Mouse (Mus musculus): ENCODE data around the gene Pkd1l2. TPM values are rescaled to one million over a fixed set of nuclear protein-coding genes. Genes with fewer than 3 reads are reported as not detected.

Pkd1l2 gene
- polyA plus RNA-seq, 1 experiment from 2014 or later: not detected

DNA sequence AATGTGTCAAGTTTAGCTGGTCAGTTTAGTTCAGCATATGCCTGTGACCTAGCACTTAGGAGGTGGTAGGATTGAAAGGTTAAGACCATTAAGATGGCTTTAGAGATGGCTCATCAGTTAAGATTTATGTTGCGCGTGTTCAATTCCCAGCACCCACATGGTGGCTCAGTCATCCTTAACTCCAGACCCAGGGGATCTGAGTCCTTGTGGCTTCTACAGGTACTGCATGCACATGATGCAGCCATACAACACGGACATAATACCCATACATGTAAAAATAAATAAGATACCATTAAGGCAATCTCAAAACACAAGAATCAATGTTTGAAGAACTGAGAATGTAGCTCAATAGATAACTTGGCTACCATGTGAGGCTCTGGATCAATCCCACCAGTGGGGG is 92.4 kb downstream of the Pkd1l2 start:
- Histone ChIP-seq H3K4me3 (no peak overlapping the region), H3K27me3 (no peaks in the 10 kb centered on the region), H3K9me3 (replicated peaks) (no peaks in the 10 kb centered on the region), H3K9ac (no peak overlapping the region), H3K27ac (no peak overlapping the region), H3K36me3 (ENCODE audit: poor library complexity, severe bottlenecking) (peaks cover 15% of the 10 kb centered on the region), H3K4me1 (peaks cover 15% of the 10 kb centered on the region), H3K4me2 (no peak overlapping the region)
- 98% methylated on average over 3 of the region's 3 CpGs for WGBS
- ATAC-seq: no peak

DNA sequence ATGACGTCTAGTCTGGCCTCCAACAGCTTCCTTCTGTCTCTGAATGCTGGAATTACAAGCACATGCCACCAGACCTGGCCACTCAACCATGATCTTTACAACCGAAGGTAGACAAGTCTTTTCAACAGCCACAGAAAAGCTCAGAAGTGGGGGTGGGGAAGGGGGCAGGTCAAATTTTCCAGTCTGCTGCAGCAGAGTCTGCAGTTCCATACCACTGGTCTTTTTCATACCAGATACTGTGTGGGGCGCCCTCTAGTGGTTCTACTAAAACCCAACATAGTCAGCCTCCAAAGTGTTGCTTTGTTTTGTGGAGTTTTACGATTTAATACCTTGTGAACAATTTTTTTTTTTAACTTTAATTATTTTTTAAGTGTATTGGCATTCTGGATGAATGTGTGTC is 102.1 kb downstream of the Pkd1l2 start:
- WGBS: 14% methylated on average over 4 of the region's 4 CpGs
- Histone ChIP-seq H3K36me3 (ENCODE audit: poor library complexity, severe bottlenecking) (peaks cover 12% of the 10 kb centered on the region; the same call in 1 of the 2 replicates), H3K4me3 (no peak overlapping the region), H3K27me3 (no peaks in the 10 kb centered on the region), H3K4me2 (no peak overlapping the region), H3K27ac (no peak overlapping the region), H3K9me3 (replicated peaks) (no peaks in the 10 kb centered on the region), H3K9ac (no peak overlapping the region), H3K4me1 (peaks cover 13% of the 10 kb centered on the region)
- ATAC-seq: no peak

DNA sequence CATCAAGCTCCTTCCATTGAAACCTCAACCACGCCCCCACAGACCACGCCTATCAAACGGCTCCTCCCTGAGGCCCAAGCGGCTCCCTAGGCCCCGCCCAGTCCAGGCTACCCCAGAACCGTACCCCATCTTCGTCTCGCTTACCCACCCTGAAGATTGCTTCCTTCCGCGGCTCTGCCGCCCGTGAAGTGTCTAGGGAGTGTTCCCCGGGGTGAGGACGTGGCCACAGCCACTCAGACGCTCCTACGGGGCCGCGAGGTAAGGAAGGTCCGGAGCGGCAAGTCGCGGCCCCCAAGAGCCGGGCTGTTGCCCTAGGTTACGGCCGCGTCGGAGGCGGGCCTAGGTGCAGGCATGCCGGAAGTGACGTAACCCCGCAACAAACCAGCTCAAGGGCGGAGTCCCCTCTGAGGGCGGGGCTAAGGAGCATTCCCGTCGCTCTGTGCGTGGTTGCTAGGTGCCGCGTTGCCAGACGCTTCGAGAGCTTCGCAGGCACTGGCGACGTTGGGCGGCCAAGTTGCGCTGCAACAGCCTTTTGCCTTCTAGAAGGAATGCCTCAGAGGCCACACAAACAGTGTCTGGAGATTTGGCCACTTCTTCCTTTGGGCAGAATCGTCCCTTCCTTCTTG is 103.5 kb downstream of the Pkd1l2 start, which contains the start of gene 1700030J22Rik:
1700030J22Rik (minus strand) TSS at position 329 of the 626 bp plus-strand sequence.
- peak within 1 kb of the TSS; percentile 59 for H3K9ac ChIP-seq
- H3K4me1 ChIP-seq: peaks cover 13% of the 10 kb centered on the region
- under 1% methylated on average over 46 of the region's 46 CpGs for WGBS
- H3K27ac ChIP-seq: no peak within 1 kb of the TSS
- H3K36me3 ChIP-seq (ENCODE audit: poor library complexity, severe bottlenecking): peaks cover 10% of the 10 kb centered on the region; the same call in 1 of the 2 replicates
- peak; percentile 99 for ATAC-seq
- H3K4me2 ChIP-seq: peak within 1 kb of the TSS; percentile 69
- no peaks in the 10 kb centered on the region for H3K27me3 ChIP-seq
- no peaks in the 10 kb centered on the region for H3K9me3 ChIP-seq (replicated peaks)
- peak within 1 kb of the TSS; percentile 72 for H3K4me3 ChIP-seq

DNA sequence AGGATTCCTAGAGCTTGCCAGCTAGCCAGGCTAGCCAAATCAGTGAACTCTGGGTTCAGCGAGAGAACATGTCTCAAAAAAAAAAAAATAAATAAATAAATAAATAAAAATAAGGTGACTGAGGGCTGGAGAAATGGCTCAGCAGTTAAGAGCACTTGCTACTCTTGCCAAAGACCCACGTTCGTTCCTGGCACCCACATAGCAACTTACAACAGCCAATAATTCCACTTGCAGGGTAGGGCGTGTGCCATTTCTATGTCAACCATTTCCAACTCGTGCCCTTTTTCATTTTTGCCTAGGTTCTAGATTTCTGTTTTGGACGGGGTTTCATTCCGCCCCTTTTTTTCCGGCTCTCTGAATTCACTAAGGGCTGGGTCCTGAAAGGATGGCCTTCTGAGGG is 104.2 kb downstream of the Pkd1l2 start:
- H3K27ac ChIP-seq: no peak overlapping the region
- 29% methylated on average over 8 of the region's 8 CpGs for WGBS

DNA sequence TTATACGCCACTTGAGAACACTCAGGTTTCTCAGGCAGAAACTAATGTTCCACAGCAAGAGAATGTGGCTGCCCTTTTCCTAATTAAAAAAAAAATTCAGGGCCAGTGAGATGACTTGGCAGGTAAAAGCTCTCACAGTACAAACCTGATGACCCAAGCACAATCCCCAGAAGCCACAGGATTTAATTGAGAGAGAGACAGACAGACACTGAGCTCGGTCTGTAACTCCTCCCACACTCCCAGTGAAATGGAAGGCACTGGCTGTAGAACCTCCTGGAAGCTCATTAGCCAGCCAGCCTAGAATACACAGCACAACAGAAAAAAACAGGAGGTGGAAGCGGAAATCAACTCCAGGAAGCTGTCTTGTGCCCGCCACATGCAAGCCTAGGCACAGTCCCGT is 106.6 kb downstream of the Pkd1l2 start:
- no peak for ATAC-seq
- no peak overlapping the region for H3K4me3 ChIP-seq
- no peak overlapping the region for H3K27ac ChIP-seq
- no peaks in the 10 kb centered on the region for H3K9me3 ChIP-seq (replicated peaks)
- H3K27me3 ChIP-seq: no peaks in the 10 kb centered on the region
- H3K36me3 ChIP-seq (ENCODE audit: poor library complexity, severe bottlenecking): no peaks in the 10 kb centered on the region
- no peak overlapping the region for H3K9ac ChIP-seq
- no peak overlapping the region for H3K4me2 ChIP-seq
- WGBS: 48% methylated on average over 5 of the region's 5 CpGs
- H3K4me1 ChIP-seq: peaks cover 13% of the 10 kb centered on the region

More for the DNA sequence above, 104.2 kb downstream of the Pkd1l2 start:
- no peaks in the 10 kb centered on the region for H3K9me3 ChIP-seq (replicated peaks)
- peaks cover 3% of the 10 kb centered on the region; the same call in 1 of the 2 replicates for H3K36me3 ChIP-seq (ENCODE audit: poor library complexity, severe bottlenecking)
- peak overlapping the region; percentile 69 for H3K4me2 ChIP-seq
- ATAC-seq: no peak
- peak overlapping the region; percentile 72 for H3K4me3 ChIP-seq
- H3K27me3 ChIP-seq: no peaks in the 10 kb centered on the region
- H3K9ac ChIP-seq: peak overlapping the region; percentile 59
- peaks cover 13% of the 10 kb centered on the region for H3K4me1 ChIP-seq

DNA sequence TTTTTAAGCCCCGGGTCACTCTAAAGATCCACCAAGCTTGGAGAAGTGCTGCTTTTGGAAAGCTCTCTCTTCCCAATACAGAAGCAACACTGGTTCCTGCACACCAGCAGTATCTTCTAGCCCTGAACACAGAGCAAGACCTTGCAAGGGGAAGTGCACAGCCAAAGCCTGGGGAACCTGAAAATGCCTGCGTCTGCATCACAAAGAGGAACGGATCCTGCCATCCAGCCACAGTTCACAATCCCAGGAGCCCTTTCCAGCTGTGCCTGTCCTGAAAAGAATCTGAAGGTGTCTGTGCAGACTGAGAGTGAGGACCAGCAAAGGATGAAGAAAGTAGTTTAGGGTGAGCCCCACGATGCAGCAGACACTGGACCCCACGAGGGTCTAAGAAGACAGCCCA is 107.2 kb downstream of the Pkd1l2 start:
- H3K4me1 ChIP-seq: peaks cover 13% of the 10 kb centered on the region
- no peak overlapping the region for H3K4me2 ChIP-seq
- H3K9ac ChIP-seq: no peak overlapping the region
- no peak overlapping the region for H3K4me3 ChIP-seq
- no peaks in the 10 kb centered on the region for H3K9me3 ChIP-seq (replicated peaks)
- H3K36me3 ChIP-seq (ENCODE audit: poor library complexity, severe bottlenecking): no peaks in the 10 kb centered on the region
- H3K27me3 ChIP-seq: no peaks in the 10 kb centered on the region
- 27% methylated on average over 5 of the region's 5 CpGs for WGBS
- no peak for ATAC-seq
- no peak overlapping the region for H3K27ac ChIP-seq

DNA sequence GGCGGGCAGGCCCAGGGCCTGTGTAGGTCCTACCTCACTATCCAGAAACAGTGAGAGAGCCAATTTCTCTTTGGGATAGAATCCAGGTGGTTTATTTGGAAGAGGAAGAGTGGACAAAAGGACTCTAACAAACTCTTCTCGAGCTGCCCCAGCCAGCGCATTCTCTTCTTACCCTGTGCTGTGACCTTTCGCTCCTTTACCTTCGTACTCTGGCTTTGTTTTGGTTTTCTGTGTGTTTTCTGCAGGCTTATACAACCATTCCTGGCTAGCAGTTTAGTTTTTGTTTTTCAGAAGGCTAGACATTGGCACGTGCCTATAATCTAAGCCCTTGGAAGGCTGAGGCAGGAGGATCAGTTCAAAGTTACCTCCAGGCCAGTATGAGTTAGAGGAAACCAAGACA is 112.7 kb downstream of the Pkd1l2 start:
- H3K4me3 ChIP-seq: no peak overlapping the region
- H3K27ac ChIP-seq: no peak overlapping the region
- H3K27me3 ChIP-seq: no peaks in the 10 kb centered on the region
- no peaks in the 10 kb centered on the region for H3K9me3 ChIP-seq (replicated peaks)
- H3K4me2 ChIP-seq: no peak overlapping the region
- ATAC-seq: no peak
- H3K4me1 ChIP-seq: no peaks in the 10 kb centered on the region
- WGBS: 72% methylated on average over 6 of the region's 6 CpGs
- H3K9ac ChIP-seq: no peak overlapping the region
- no peaks in the 10 kb centered on the region for H3K36me3 ChIP-seq (ENCODE audit: poor library complexity, severe bottlenecking)

DNA sequence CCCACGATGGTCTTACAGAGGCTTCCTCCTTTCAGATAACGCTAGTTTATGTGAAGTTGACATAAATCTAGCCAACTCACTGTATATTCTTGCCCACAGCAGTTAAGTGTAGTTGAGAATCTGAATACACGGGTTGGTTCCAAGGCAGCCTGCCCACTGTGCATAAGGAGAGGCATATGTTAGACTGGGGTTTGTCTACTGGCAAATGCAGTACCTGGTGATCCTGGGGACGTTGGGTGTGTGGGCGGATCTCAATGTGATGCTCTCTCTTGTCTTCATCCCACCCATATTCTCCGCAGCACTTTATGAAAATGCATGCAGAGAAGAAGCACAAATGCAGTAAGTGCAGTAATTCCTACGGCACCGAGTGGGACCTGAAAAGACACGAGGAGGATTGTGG is 127.8 kb downstream of the Pkd1l2 start:
- no peaks in the 10 kb centered on the region for H3K27me3 ChIP-seq
- ATAC-seq: no peak
- no peak overlapping the region for H3K9ac ChIP-seq
- H3K4me1 ChIP-seq: peaks cover 4% of the 10 kb centered on the region; the same call in 1 of the 2 replicates
- H3K4me2 ChIP-seq: no peak overlapping the region
- WGBS: 94% methylated on average over 9 of the region's 9 CpGs
- no peak overlapping the region for H3K4me3 ChIP-seq
- no peak overlapping the region for H3K27ac ChIP-seq
- no peaks in the 10 kb centered on the region for H3K9me3 ChIP-seq (replicated peaks)
- peaks cover 66% of the 10 kb centered on the region for H3K36me3 ChIP-seq (ENCODE audit: poor library complexity, severe bottlenecking)

DNA sequence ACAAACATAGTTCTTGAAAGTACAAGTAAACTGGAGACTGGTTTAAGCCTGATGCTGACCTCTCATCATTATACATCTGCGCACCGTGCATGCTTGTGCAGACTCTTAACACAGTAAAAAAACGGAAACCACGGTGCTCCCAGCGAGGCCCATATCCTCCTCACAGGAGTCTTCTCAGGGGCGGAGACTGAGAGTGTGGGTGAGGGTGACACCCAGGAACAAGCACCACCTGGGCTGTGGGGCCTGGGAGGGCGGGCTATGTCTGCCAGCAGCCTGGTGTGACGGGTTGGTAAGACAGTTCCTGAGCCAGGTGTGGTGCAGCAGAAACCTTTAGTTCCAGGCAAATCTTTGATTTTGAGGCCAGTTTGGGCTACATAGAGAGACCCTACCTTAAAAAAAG is 129.8 kb downstream of the Pkd1l2 start:
- H3K4me3 ChIP-seq: no peak overlapping the region
- no peaks in the 10 kb centered on the region for H3K9me3 ChIP-seq (replicated peaks)
- peaks cover 4% of the 10 kb centered on the region; the same call in 1 of the 2 replicates for H3K4me1 ChIP-seq
- no peaks in the 10 kb centered on the region for H3K27me3 ChIP-seq
- no peak for ATAC-seq
- WGBS: 94% methylated on average over 8 of the region's 8 CpGs
- no peak overlapping the region for H3K9ac ChIP-seq
- peaks cover 46% of the 10 kb centered on the region for H3K36me3 ChIP-seq (ENCODE audit: poor library complexity, severe bottlenecking)
- H3K4me2 ChIP-seq: no peak overlapping the region
- no peak overlapping the region for H3K27ac ChIP-seq

DNA sequence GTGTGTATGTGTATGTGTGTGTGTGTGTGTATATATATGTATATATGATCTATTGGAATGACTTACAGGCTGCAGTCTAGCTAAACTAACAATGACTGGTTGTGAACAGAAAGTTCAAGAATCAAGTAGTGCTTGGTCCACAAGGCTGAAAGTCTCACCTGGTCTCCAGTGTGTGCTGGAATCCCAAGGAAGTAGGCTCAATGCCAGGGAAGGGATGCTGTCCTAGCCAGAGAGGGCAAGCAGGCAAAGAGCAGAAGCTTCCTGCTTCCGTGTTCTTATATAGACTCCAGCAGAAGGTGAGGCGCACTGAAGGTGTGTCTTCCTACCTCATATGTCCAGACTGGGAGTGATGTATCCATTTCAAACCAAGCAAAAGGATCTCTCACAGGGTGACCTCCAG is 130.5 kb downstream of the Pkd1l2 start:
- ATAC-seq: no peak
- Histone ChIP-seq H3K9me3 (replicated peaks) (no peaks in the 10 kb centered on the region), H3K4me3 (no peak overlapping the region), H3K27ac (no peak overlapping the region), H3K9ac (no peak overlapping the region), H3K36me3 (ENCODE audit: poor library complexity, severe bottlenecking) (peaks cover 40% of the 10 kb centered on the region), H3K4me1 (peaks cover 4% of the 10 kb centered on the region; the same call in 1 of the 2 replicates), H3K4me2 (no peak overlapping the region), H3K27me3 (no peaks in the 10 kb centered on the region)
- 95% methylated on average over 2 of the region's 2 CpGs for WGBS

DNA sequence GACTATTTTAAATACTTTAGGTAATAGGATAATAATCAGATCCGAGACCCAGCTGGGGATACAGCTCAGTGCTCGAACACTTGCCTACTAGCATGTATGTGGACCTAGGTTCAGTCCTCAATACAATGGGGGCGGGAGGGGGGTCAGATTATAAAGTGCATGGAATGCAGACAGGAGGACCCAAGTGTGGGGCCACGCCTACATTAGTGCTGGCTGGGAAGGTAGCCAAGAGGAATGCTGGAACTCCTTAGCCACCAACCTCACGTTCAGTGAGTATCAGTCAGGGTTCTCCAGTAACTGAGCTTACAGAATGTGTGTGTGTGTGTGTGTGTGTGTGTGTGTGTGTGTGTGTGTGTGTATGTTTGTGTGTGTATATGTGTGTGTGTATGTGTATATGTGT is 130.9 kb downstream of the Pkd1l2 start:
- H3K4me2 ChIP-seq: no peak overlapping the region
- H3K9ac ChIP-seq: no peak overlapping the region
- peaks cover 6% of the 10 kb centered on the region; the same call in 1 of the 2 replicates for H3K4me1 ChIP-seq
- H3K4me3 ChIP-seq: no peak overlapping the region
- WGBS: 60% methylated on average over 5 of the region's 5 CpGs
- H3K9me3 ChIP-seq (replicated peaks): no peaks in the 10 kb centered on the region
- no peak for ATAC-seq
- H3K27me3 ChIP-seq: no peaks in the 10 kb centered on the region
- peaks cover 36% of the 10 kb centered on the region for H3K36me3 ChIP-seq (ENCODE audit: poor library complexity, severe bottlenecking)
- no peak overlapping the region for H3K27ac ChIP-seq

DNA sequence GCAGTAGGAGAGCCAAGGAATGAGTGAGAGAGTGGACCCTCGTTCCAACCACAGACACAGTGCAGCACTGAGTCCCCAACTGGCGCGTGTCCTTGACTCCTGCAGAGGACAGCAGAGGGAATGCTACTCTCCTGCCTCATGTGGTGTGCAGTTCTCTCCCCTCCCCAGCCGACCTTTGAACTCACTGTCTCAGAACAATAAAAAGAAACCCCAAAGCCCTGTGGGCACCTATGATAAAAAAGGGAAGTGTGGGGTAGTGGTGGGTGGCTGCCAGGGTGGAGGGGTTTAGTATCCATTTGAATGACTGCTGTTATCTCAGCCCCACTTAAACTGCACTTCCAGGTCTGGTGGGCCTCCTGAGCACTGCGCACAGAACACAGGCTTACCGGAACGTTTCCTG is 134.7 kb downstream of the Pkd1l2 start:
- no peaks in the 10 kb centered on the region for H3K27me3 ChIP-seq
- no peak overlapping the region for H3K4me3 ChIP-seq
- no peak for ATAC-seq
- no peaks in the 10 kb centered on the region for H3K9me3 ChIP-seq (replicated peaks)
- no peak overlapping the region for H3K27ac ChIP-seq
- H3K4me2 ChIP-seq: no peak overlapping the region
- H3K4me1 ChIP-seq: peaks cover 26% of the 10 kb centered on the region
- H3K9ac ChIP-seq: no peak overlapping the region
- WGBS: 95% methylated on average over 7 of the region's 7 CpGs
- H3K36me3 ChIP-seq (ENCODE audit: poor library complexity, severe bottlenecking): no peaks in the 10 kb centered on the region

DNA sequence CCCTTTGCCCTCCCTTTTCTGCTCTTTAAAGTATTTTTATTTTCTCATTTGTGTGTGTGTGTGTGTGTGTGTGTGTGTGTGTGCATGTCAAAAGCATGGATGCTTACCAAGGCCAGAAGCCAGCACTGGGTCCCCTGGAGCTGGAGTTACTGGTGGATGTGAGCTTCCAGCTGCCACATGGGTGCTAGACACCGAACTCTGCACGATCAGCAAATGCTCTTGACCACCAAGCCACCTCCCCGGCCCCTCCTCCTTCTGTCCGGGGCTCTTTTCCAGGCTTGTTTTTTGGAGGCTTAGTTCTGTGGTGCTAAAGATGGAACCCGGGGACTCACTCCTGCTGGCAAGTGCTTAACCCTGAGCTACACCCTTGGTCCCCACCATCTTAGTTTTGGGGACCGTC is 135.4 kb downstream of the Pkd1l2 start:
- 91% methylated on average over 6 of the region's 6 CpGs for WGBS
- H3K9ac ChIP-seq: no peak overlapping the region
- no peak for ATAC-seq

More for the DNA sequence above, 135.4 kb downstream of the Pkd1l2 start:
- Histone ChIP-seq H3K4me1 (peaks cover 26% of the 10 kb centered on the region), H3K9me3 (replicated peaks) (no peaks in the 10 kb centered on the region), H3K27me3 (no peaks in the 10 kb centered on the region), H3K27ac (no peak overlapping the region), H3K36me3 (ENCODE audit: poor library complexity, severe bottlenecking) (no peaks in the 10 kb centered on the region), H3K4me2 (no peak overlapping the region), H3K4me3 (no peak overlapping the region)
